Mouse (Mus musculus): ENCODE results near the gene Gstm2. TPM values are rescaled to one million over a fixed set of nuclear protein-coding genes. Genes with fewer than 3 reads are reported as not detected.

Gstm2 gene
- total RNA-seq, 2 experiments from 2014 or later, result 134 to 153 TPM

- no peak for DNase-seq (ENCODE audit: low spot score in 2 of 2)
Observed at GRCm38 (mm10) chr3:107943239-107943990, 42.8 kb downstream of the Gstm2 start, which contains the start of gene Gstm6. TSS of gene Gstm6 (minus strand) at chr3:107943749.

DNA sequence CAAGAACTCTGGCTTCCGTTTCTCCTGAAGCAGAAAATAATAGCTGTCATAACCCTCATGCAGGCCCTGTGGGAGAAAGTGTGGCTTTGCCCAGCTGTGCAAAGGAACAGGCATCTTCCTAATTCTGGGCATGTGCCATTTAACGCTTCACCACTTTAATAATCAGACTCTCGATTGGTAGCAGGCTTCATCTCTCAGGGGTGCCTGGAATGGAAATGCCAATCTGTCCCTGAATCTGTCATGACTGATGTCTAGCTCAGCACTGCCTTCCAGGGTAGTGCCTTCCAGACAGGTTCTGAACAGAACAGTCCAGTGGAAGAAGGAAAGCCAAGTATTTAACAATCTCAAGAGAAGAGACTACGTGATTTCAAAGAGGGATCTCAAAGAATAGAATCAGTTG is 45.0 kb downstream of the Gstm2 start:
- DNase-seq (ENCODE audit: low spot score in 2 of 2), result no peak

DNA sequence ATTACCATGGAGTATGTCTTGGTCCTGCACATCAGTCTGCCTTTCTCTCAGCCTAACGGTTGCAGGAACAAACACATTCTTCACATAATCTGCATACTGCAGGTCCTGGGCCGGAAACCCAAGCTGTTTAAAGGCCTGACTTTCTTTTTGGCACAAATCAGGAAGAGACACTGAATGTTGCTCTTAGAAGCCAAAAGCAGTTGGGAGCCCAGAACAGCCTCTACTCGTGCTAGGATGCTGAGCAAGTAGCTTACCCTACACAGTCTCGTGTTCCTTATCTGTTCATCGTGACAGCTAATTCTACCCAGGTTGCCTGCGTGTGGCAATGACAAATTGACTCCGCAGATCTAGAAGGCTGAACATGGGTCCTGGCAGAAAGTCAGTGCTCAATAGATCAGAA is 45.7 kb downstream of the Gstm2 start:
- no peak for DNase-seq (ENCODE audit: low spot score in 2 of 2)

DNA sequence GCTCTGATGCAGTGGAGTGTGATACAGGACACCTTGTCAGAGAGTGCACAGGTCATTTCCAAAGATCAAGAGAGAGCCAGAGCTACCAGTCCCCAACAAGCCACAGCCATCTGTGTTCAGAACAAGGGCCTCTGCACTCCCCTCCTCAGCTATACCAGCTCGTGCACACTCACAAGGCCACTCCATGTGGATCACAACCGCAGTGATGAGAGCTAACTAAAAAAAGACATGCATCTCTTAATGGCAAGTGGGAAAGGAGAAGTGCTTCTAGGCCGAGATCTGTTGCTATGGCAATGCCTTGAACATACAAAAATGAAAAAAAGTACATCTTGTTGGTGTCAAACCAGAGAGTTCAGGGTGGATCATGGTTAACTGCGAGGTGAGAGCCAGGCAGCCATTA is 46.4 kb downstream of the Gstm2 start:
- no peak for DNase-seq (ENCODE audit: low spot score in 2 of 2)

DNA sequence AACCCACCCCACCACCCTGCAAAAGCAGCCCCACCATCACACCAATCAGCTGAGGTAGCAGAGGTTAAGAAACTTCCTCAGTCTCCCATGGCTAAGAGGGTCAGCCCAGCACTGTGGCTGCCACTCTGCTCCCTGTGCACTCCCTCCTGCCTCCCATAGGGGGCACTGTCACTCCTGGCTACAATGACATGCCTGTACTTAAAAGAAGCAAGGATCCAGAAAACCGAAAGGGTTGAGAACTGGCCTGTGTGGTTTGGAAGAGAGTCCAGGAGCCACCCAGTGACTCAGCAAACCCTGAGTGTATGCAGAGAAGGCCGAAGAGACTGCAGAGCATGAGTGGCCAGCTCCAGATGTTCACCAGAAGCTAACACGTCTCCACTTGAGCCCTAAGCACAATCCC is 46.9 kb downstream of the Gstm2 start:
- DNase-seq (ENCODE audit: low spot score in 2 of 2), result peak; percentile 35 to 54

- no peak for DNase-seq (ENCODE audit: low spot score in 2 of 2)
Observed at GRCm38 (mm10) chr3:107935888-107936287, 50.4 kb downstream of the Gstm2 start.

DNA sequence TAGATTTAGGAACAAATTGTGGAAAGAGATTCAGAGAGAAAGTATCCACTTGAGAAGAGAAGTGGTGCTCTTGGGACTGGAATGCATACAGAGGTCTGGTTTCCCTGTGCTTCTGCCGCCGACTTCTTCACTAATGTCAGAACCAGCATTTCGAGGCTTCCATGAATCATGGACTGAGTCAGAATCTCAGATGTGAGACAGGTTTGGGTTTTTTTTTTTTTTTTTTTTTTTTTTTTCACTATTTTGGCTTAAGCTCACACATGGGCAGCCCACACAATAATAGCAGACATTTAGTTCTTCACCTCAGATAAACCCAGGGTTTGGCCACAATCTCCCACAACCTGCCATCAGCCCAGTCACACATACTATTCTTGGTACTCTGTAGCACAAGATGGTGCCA is 51.0 kb downstream of the Gstm2 start:
- no peak for DNase-seq (ENCODE audit: low spot score in 2 of 2)

DNA sequence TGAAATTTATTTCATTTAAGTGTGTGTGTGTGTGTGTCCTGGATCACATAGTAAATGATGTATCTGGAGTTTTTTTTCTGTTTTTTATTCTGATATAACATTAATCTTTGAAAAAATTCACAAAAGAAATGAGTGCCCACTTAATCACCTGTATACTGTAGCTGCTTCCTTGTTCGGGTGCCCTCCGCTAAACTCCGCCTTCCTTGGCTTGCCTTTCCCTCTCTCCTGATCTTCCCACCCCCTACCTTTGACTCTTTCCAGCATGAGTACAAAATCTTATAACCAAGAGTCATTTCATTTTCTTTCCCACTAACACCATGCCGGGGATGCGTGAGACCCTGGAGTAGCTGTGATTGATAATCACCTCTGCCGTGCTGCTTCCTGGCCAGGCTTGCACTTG is 54.1 kb downstream of the Gstm2 start:
- no peak for DNase-seq (ENCODE audit: low spot score in 2 of 2)

Other genes with a start within 250 kb of the Gstm2 start
- gene Csf1, start 226.0 kb downstream of the Gstm2 start, total RNA-seq (2021), result 10 to 100 TPM; 18.0 to 19.8 TPM
- gene Eps8l3, start 109.2 kb downstream of the Gstm2 start, total RNA-seq (2021), result not detected
- gene Gstm5, start 90.6 kb downstream of the Gstm2 start, total RNA-seq (2021), result 10 to 100 TPM; 39.7 to 41.1 TPM
- 10 to 100 TPM; 68.4 to 78.5 TPM for gene Gstm7, start 54.6 kb downstream of the Gstm2 start, total RNA-seq (2021)
- 10 to 100 TPM in 1 of 2 experiments, 1 to 10 TPM in 1; 9.0 to 11.0 TPM for gene Gstm6, start 42.7 kb downstream of the Gstm2 start, total RNA-seq (2021)
- under 1 TPM in 1 of 2 experiments, not detected in 1; 0.31 TPM for gene Gstm3, start 17.2 kb downstream of the Gstm2 start, total RNA-seq (2021)
- 100 to 1,000 TPM; 144 to 170 TPM for gene Gstm1, start 31.5 kb upstream of the Gstm2 start, total RNA-seq (2021)
- gene Gstm4, start 58.4 kb upstream of the Gstm2 start, total RNA-seq (2021), result 10 to 100 TPM; 15.6 to 16.5 TPM
- gene Ampd2, start 100.2 kb upstream of the Gstm2 start, total RNA-seq (2021), result 100 to 1,000 TPM; 101 to 109 TPM
- gene Gnat2, start 106.3 kb upstream of the Gstm2 start, total RNA-seq (2021), result 1 to 10 TPM; 3.9 to 4.1 TPM
- 100 to 1,000 TPM; 128 to 135 TPM for gene Gnai3, start 159.7 kb upstream of the Gstm2 start, total RNA-seq (2021)
- gene Gpr61, start 168.4 kb upstream of the Gstm2 start, total RNA-seq (2021), result under 1 TPM; 0.25 to 0.39 TPM
- 10 to 100 TPM; 17.0 to 18.5 TPM for gene Amigo1, start 199.9 kb upstream of the Gstm2 start, total RNA-seq (2021)
- 10 to 100 TPM in 1 of 2 experiments, 1 to 10 TPM in 1; 8.3 to 10.0 TPM for gene Cyb561d1, start 214.8 kb upstream of the Gstm2 start, total RNA-seq (2021)
- 10 to 100 TPM; 15.6 to 16.9 TPM for gene Atxn7l2, start 224.5 kb upstream of the Gstm2 start, total RNA-seq (2021)
- gene Sypl2, start 240.2 kb upstream of the Gstm2 start, total RNA-seq (2021), result 10 to 100 TPM in 1 of 2 experiments, 1 to 10 TPM in 1; 6.7 to 12.2 TPM

All from adrenal gland, postnatal 4 days (tissue).